Mouse (Mus musculus): ENCODE data around the gene Cldn7. TPM values are rescaled to one million over a fixed set of nuclear protein-coding genes. Genes with fewer than 3 reads are reported as not detected.

Cldn7 gene
- polyA plus RNA-seq, 1 experiment from 2014 or later = 5.9 TPM

DNA sequence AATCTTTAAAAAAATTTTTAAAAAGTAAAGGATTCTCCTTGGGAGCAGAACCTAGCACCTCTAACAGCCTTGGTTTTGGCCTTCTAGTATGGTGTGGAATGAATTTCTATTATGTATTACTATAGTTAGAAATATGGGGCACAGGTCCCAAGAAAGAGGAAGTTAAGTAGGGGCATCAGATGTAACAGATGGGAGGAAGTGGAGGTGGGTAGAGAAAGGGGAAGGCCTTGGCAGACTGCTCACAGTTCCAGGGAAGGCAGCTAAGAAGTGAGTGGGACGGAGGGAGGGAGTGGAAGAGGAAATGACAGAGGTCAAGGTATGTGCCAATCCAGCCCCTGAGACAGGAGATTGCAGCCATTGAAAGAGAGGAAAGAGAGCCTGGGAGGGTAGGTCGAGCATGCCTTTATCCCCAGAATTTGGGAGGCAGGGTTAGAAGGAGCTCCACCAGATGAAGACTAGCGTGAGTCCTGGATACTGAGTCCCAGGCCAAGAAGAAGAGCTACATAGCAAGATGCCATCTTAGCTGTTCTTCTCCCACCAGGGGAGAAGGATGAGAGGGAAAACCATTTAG is 33.5 kb upstream of the Cldn7 start:
- 65% methylated on average over 3 of the region's 3 CpGs for WGBS
- H3K4me2 ChIP-seq (ENCODE audit: low read depth) = no peak overlapping the region
- H3K36me3 ChIP-seq (ENCODE audit: control insufficient read depth, insufficient read depth, low read length) = no peaks in the 10 kb centered on the region
- peaks cover 5% of the 10 kb centered on the region; the same call in 1 of the 2 replicates for H3K4me1 ChIP-seq (ENCODE audit: control insufficient read depth, insufficient read depth, low read length)
- H3K27ac ChIP-seq (ENCODE audit: low read depth, low read length) = no peak overlapping the region
- DNase-seq (ENCODE audit: low spot score) = no peak
- H3K4me3 ChIP-seq (ENCODE audit: low read depth, low read length) = no peak overlapping the region
- H3K27me3 ChIP-seq (ENCODE audit: control insufficient read depth, insufficient read depth, low read length) = peaks cover 6% of the 10 kb centered on the region
- ATAC-seq (ENCODE audit: insufficient read depth, low FRiP score, low TSS enrichment) = no peak
- H3K9me3 ChIP-seq (ENCODE audit: control insufficient read depth, low read length) = no peaks in the 10 kb centered on the region
- no peak overlapping the region for H3K9ac ChIP-seq (ENCODE audit: low read length)

- 74% methylated on average over 8 of the region's 8 CpGs for WGBS
These were observed 32.8 kb upstream of the Cldn7 start for GRCm38 (mm10) chr11:69931769-69932168.

GRCm38 (mm10) chr11:69932254-69932653 is 32.3 kb upstream of the Cldn7 start:
- H3K4me1 ChIP-seq (ENCODE audit: control insufficient read depth, insufficient read depth, low read length) = peaks cover 12% of the 10 kb centered on the region; the same call in 1 of the 2 replicates
- no peak overlapping the region for H3K4me2 ChIP-seq (ENCODE audit: low read depth)
- peaks cover 18% of the 10 kb centered on the region for H3K27me3 ChIP-seq (ENCODE audit: control insufficient read depth, insufficient read depth, low read length)
- ATAC-seq (ENCODE audit: insufficient read depth, low FRiP score, low TSS enrichment) (no peak), DNase-seq (ENCODE audit: low spot score) (peak; percentile 7)
- no peak overlapping the region for H3K9ac ChIP-seq (ENCODE audit: low read length)
- H3K4me3 ChIP-seq (ENCODE audit: low read depth, low read length) = no peak overlapping the region
- 43% methylated on average over 3 of the region's 3 CpGs for WGBS
- H3K36me3 ChIP-seq (ENCODE audit: control insufficient read depth, insufficient read depth, low read length) = no peaks in the 10 kb centered on the region
- no peaks in the 10 kb centered on the region for H3K9me3 ChIP-seq (ENCODE audit: control insufficient read depth, low read length)
- no peak overlapping the region for H3K27ac ChIP-seq (ENCODE audit: low read depth, low read length)

More at GRCm38 (mm10) chr11:69931769-69932168, 32.8 kb upstream of the Cldn7 start:
- Histone ChIP-seq H3K27me3 (ENCODE audit: control insufficient read depth, insufficient read depth, low read length) (peaks cover 13% of the 10 kb centered on the region), H3K9me3 (ENCODE audit: control insufficient read depth, low read length) (no peaks in the 10 kb centered on the region), H3K4me2 (ENCODE audit: low read depth) (no peak overlapping the region), H3K36me3 (ENCODE audit: control insufficient read depth, insufficient read depth, low read length) (no peaks in the 10 kb centered on the region), H3K27ac (ENCODE audit: low read depth, low read length) (no peak overlapping the region), H3K4me3 (ENCODE audit: low read depth, low read length) (no peak overlapping the region), H3K4me1 (ENCODE audit: control insufficient read depth, insufficient read depth, low read length) (peaks cover 10% of the 10 kb centered on the region; the same call in 1 of the 2 replicates), H3K9ac (ENCODE audit: low read length) (no peak overlapping the region)
- no peak for DNase-seq (ENCODE audit: low spot score)
- ATAC-seq (ENCODE audit: insufficient read depth, low FRiP score, low TSS enrichment) = no peak

DNA sequence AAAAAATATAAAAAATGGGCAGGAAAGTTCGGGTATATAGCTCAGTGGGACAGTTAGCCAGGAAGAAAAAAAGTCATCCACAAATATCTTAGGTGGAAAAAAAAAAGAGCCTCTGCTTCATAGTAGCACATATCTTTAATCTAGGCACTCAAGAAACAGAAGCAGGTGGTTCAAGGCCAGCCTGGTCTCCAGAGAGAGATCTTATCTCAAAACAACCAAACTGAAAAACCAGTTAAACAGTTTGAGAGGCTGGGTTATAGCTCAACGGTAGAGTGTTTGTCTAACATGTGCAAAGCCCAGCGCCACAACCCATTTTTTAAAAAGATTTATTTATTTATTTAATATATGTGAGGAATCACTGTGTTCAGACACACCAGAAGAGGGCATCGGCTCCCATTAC is 31.5 kb upstream of the Cldn7 start:
- 79% methylated on average over 4 of the region's 4 CpGs for WGBS
- Histone ChIP-seq H3K4me2 (ENCODE audit: low read depth) (no peak overlapping the region), H3K4me3 (ENCODE audit: low read depth, low read length) (no peak overlapping the region), H3K9me3 (ENCODE audit: control insufficient read depth, low read length) (no peaks in the 10 kb centered on the region), H3K27ac (ENCODE audit: low read depth, low read length) (no peak overlapping the region), H3K27me3 (ENCODE audit: control insufficient read depth, insufficient read depth, low read length) (peaks cover 26% of the 10 kb centered on the region), H3K36me3 (ENCODE audit: control insufficient read depth, insufficient read depth, low read length) (no peaks in the 10 kb centered on the region), H3K9ac (ENCODE audit: low read length) (no peak overlapping the region), H3K4me1 (ENCODE audit: control insufficient read depth, insufficient read depth, low read length) (peaks cover 12% of the 10 kb centered on the region; the same call in 1 of the 2 replicates)
- DNase-seq (ENCODE audit: low spot score) = no peak
- ATAC-seq (ENCODE audit: insufficient read depth, low FRiP score, low TSS enrichment) = no peak

GRCm38 (mm10) chr11:69934169-69934568 is 30.4 kb upstream of the Cldn7 start:
- Histone ChIP-seq H3K9ac (ENCODE audit: low read length) (no peak overlapping the region), H3K9me3 (ENCODE audit: control insufficient read depth, low read length) (no peaks in the 10 kb centered on the region), H3K36me3 (ENCODE audit: control insufficient read depth, insufficient read depth, low read length) (no peaks in the 10 kb centered on the region), H3K4me1 (ENCODE audit: control insufficient read depth, insufficient read depth, low read length) (peaks cover 12% of the 10 kb centered on the region; the same call in 1 of the 2 replicates), H3K4me3 (ENCODE audit: low read depth, low read length) (no peak overlapping the region), H3K4me2 (ENCODE audit: low read depth) (peak overlapping the region; percentile 27; the same call in 1 of the 2 replicates), H3K27ac (ENCODE audit: low read depth, low read length) (no peak overlapping the region), H3K27me3 (ENCODE audit: control insufficient read depth, insufficient read depth, low read length) (peaks cover 32% of the 10 kb centered on the region)
- WGBS = under 1% methylated on average over 18 of the region's 18 CpGs
- ATAC-seq (ENCODE audit: insufficient read depth, low FRiP score, low TSS enrichment) = peak; percentile 39; the same call in 1 of the 2 replicates
- DNase-seq (ENCODE audit: low spot score) = peak; percentile 93

DNA sequence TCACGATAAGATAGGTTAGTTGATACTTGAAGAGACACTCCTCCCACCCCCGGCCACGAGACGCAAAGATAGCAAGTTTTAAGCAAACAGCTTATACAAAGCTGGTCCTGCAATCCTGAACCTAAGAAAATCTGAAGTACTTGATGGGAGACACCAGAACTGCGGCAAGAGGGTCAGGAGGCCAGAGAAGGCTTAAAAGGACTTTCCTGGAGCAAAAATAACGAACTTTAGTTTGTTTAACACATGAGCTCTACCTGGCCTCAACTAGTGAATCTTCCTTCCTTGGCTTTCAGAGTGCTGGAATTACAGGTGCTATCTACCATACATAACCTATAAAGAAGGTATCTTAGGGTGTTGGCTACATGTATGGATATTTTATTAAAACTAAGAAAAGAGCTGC is 29.9 kb upstream of the Cldn7 start:
- DNase-seq (ENCODE audit: low spot score) (no peak), ATAC-seq (ENCODE audit: insufficient read depth, low FRiP score, low TSS enrichment) (no peak)
- Histone ChIP-seq H3K27ac (ENCODE audit: low read depth, low read length) (no peak overlapping the region), H3K9ac (ENCODE audit: low read length) (peak overlapping the region; percentile 42; the same call in 1 of the 2 replicates), H3K4me3 (ENCODE audit: low read depth, low read length) (no peak overlapping the region), H3K36me3 (ENCODE audit: control insufficient read depth, insufficient read depth, low read length) (no peaks in the 10 kb centered on the region), H3K4me1 (ENCODE audit: control insufficient read depth, insufficient read depth, low read length) (peaks cover 12% of the 10 kb centered on the region; the same call in 1 of the 2 replicates), H3K9me3 (ENCODE audit: control insufficient read depth, low read length) (no peaks in the 10 kb centered on the region), H3K4me2 (ENCODE audit: low read depth) (peak overlapping the region; percentile 99; the same call in 1 of the 2 replicates), H3K27me3 (ENCODE audit: control insufficient read depth, insufficient read depth, low read length) (peaks cover 32% of the 10 kb centered on the region)
- 20% methylated on average over 6 of the region's 6 CpGs for WGBS

- Histone ChIP-seq H3K4me1 (ENCODE audit: control insufficient read depth, insufficient read depth, low read length) (peaks cover 12% of the 10 kb centered on the region; the same call in 1 of the 2 replicates), H3K9me3 (ENCODE audit: control insufficient read depth, low read length) (no peaks in the 10 kb centered on the region), H3K4me3 (ENCODE audit: low read depth, low read length) (peak within 1 kb of the TSS; percentile 55), H3K36me3 (ENCODE audit: control insufficient read depth, insufficient read depth, low read length) (no peaks in the 10 kb centered on the region), H3K4me2 (ENCODE audit: low read depth) (peak within 1 kb of the TSS; percentile 99), H3K9ac (ENCODE audit: low read length) (peak within 1 kb of the TSS; percentile 47), H3K27me3 (ENCODE audit: control insufficient read depth, insufficient read depth, low read length) (peaks cover 32% of the 10 kb centered on the region), H3K27ac (ENCODE audit: low read depth, low read length) (no peak within 1 kb of the TSS)
- ATAC-seq (ENCODE audit: insufficient read depth, low FRiP score, low TSS enrichment) (peak; percentile 89), DNase-seq (ENCODE audit: low spot score) (peak; percentile 91)
- 2% methylated on average over 30 of the region's 62 CpGs for WGBS
These were observed 29.3 kb upstream of the Cldn7 start, which contains the start of gene Ybx2 for GRCm38 (mm10) chr11:69935137-69935879. Ybx2 (plus strand) TSS chr11:69935796.

GRCm38 (mm10) chr11:69936156-69936555 is 28.4 kb upstream of the Cldn7 start:
- Histone ChIP-seq H3K4me3 (ENCODE audit: low read depth, low read length) (peak overlapping the region; percentile 55), H3K4me1 (ENCODE audit: control insufficient read depth, insufficient read depth, low read length) (peaks cover 12% of the 10 kb centered on the region; the same call in 1 of the 2 replicates), H3K27ac (ENCODE audit: low read depth, low read length) (no peak overlapping the region), H3K9ac (ENCODE audit: low read length) (peak overlapping the region; percentile 47), H3K4me2 (ENCODE audit: low read depth) (peak overlapping the region; percentile 99), H3K36me3 (ENCODE audit: control insufficient read depth, insufficient read depth, low read length) (no peaks in the 10 kb centered on the region), H3K9me3 (ENCODE audit: control insufficient read depth, low read length) (no peaks in the 10 kb centered on the region), H3K27me3 (ENCODE audit: control insufficient read depth, insufficient read depth, low read length) (peaks cover 32% of the 10 kb centered on the region)
- no peak for ATAC-seq (ENCODE audit: insufficient read depth, low FRiP score, low TSS enrichment)
- DNase-seq (ENCODE audit: low spot score) = no peak
- WGBS = 2% methylated on average over 26 of the region's 30 CpGs
